Mouse (Mus musculus) midbrain, postnatal 0 days (tissue): Measurements from ENCODE around the gene Vmn1r86. TPM values are rescaled to one million over a fixed set of nuclear protein-coding genes. Genes with fewer than 3 reads are reported as not detected.
A peak's percentile ranks its signal among the peaks of the same experiment; 100 is the strongest.
"Not testable (repeated sequence)": the region's sequence is repeated elsewhere in the genome, so short reads cannot be mapped to it uniquely, and the experiment has no call there.

Experiments used
- ATAC-seq: fragments of 200-750 bp; cut with Nextera tagmentation; 2 replicates; pipeline ENCODE4 v1.8.0; 2017; ENCODE audit warnings: moderate number of reproducible peaks, mild to moderate bottlenecking, moderate TSS enrichment, moderate library complexity; ENCODE audit not compliant: low FRiP score
- DNase-seq: peaks from one replicate; pipeline ENCODE4 v3.0.0-alpha.2; 2015; ENCODE audit warnings: low spot score
- H3K27ac ChIP-seq: fragments of 300-500 bp; sonication (generic); 2 replicates; pipeline ENCODE4 v1.5.1; 2014; ENCODE audit warnings: low read depth, mild to moderate bottlenecking, low read length, mixed read lengths
- H3K27me3 ChIP-seq: fragments of 300-500 bp; sonication (generic); 2 replicates; pipeline ENCODE4 v1.6.1; 2014; ENCODE audit warnings: low read length, control low read depth, mixed read lengths; ENCODE audit not compliant: insufficient read depth
- H3K36me3 ChIP-seq: fragments of 300-500 bp; sonication (generic); 2 replicates; pipeline ENCODE4 v1.6.1; 2014; ENCODE audit warnings: low read length, control low read depth, mixed read lengths; ENCODE audit not compliant: insufficient read depth
- H3K4me1 ChIP-seq: fragments of 300-500 bp; sonication (generic); 2 replicates; pipeline ENCODE4 v1.6.1; 2014; ENCODE audit warnings: mild to moderate bottlenecking, control low read depth, antibody characterized with exemption, low read length, mixed read lengths; ENCODE audit not compliant: insufficient read depth
- H3K4me2 ChIP-seq: fragments of 300-500 bp; sonication (generic); 2 replicates; pipeline ENCODE4 v1.6.1; 2014; ENCODE audit warnings: low read depth, mild to moderate bottlenecking, low read length, mixed read lengths; ENCODE audit not compliant: poor library complexity, severe bottlenecking
- H3K4me3 ChIP-seq: fragments of 300-500 bp; sonication (generic); 2 replicates; pipeline ENCODE4 v1.5.1; 2014; ENCODE audit warnings: low read depth, mild to moderate bottlenecking, low read length, moderate library complexity
- H3K9ac ChIP-seq: fragments of 300-500 bp; sonication (generic); replicated peaks from 2 replicates; pipeline ENCODE4 v1.6.1; 2014; ENCODE audit warnings: mild to moderate bottlenecking, low read length, moderate library complexity, mixed read lengths; ENCODE audit not compliant: poor library complexity, severe bottlenecking
- H3K9me3 ChIP-seq: fragments of 300-500 bp; sonication (generic); 2 replicates; pipeline ENCODE4 v1.6.1; 2016; ENCODE audit warnings: low read length, control low read depth
- CTCF ChIP-seq: IDR thresholded peaks from 2 replicates; pipeline ENCODE4 v1.5.1; 2016; ENCODE audit warnings: antibody characterized with exemption, mild to moderate bottlenecking
- WGBS: fragments of 180-500 bp; shearing (Covaris S2); extraction: QIAGEN DNeasy Blood & Tissue Kit; methylation state at CpG from one replicate; pipeline ENCODE4 v1.1.7; 2014; 5-methylcytosine and 5-hydroxymethylcytosine counted together
- polyA plus RNA-seq: library from polyadenylated mRNA; unstranded; fragments of >200 nt; fragmentation: Nextera tagmentation; extraction: Ambion mirVana; gene quantifications from 2 replicates; pipeline ENCODE4 v1.2.1, GENCODE M21; 2015
- total RNA-seq: library from RNA; depleted of rRNA; stranded (reverse); fragments of >200 nt; gene quantifications from 2 replicates; pipeline ENCODE4 v1.2.3, GENCODE M21; 2014

The Vmn1r86 gene
- total and polyA plus RNA-seq, 2 experiments from 2014 or later = not detected

DNA sequence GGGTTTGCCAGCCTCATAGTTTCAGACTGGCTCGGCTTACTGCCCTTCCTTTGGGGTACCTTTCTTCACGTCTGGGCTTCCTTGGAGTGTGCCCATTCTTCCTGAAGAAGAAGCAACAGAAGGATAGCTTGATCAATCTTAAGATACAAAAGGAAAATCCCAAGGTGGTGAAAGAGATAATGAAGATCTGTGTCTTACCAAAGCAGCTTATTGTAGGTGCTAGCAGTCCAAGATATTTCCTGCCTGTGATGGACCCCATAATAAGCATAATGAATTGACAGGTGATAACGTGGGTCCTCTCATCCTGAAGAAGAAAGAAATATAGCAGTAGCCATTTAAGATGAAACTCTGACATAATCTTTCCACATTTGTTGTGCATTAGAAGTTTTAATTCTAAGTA is 24.6 kb downstream of the Vmn1r86 start, which contains the start of gene Vmn1r85:
Gene Vmn1r85 (minus strand): TSS at position 101 of the 400 bp plus-strand sequence.
- Histone ChIP-seq H3K36me3 (no peaks in the 10 kb centered on the region), H3K4me3 (no peak within 1 kb of the TSS), H3K4me2 (no peak within 1 kb of the TSS), H3K9ac (no peak within 1 kb of the TSS), H3K9me3 (no peaks in the 10 kb centered on the region), H3K4me1 (no peaks in the 10 kb centered on the region), H3K27ac (no peak within 1 kb of the TSS), H3K27me3 (no peaks in the 10 kb centered on the region)
- 59% methylated on average over 3 of the region's 3 CpGs for WGBS
- no peak for TF ChIP-seq CTCF
- ATAC-seq (no peak), DNase-seq (no peak)

- Histone ChIP-seq H3K9ac (no peak overlapping the region), H3K27me3 (no peaks in the 10 kb centered on the region), H3K27ac (no peak overlapping the region), H3K4me2 (no peak overlapping the region), H3K36me3 (no peaks in the 10 kb centered on the region), H3K4me3 (no peak overlapping the region), H3K9me3 (no peaks in the 10 kb centered on the region), H3K4me1 (no peaks in the 10 kb centered on the region)
- 63% methylated on average over 5 of the region's 5 CpGs for WGBS
- TF ChIP-seq CTCF = no peak
- no peak for DNase-seq
- ATAC-seq = no peak
These were observed 47.4 kb downstream of the Vmn1r86 start for GRCm38 (mm10) chr7:13072293-13072692.

DNA sequence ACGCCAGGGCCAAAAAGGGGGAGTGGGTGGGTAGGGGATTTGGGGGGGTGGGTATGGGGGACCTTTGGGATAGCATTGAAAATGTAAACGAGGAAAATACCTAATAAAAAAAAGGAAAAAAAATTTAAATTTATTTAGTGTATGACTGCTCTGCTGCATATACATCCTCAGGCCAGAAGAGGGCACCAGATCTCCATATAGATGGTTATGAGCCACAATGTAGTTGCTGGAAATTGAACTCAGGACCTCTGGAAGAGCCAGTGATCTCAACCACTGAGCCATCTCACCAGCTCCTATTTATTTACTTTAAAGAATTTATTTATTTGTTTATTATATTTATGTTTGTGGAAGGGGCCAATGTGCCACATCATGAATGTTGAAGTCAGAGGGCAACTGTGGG is 56.3 kb downstream of the Vmn1r86 start:
- H3K9ac ChIP-seq, H3K4me3 ChIP-seq, H3K9me3 ChIP-seq, H3K36me3 ChIP-seq, H3K4me2 ChIP-seq, H3K27ac ChIP-seq, H3K27me3 ChIP-seq, DNase-seq, ATAC-seq, H3K4me1 ChIP-seq: not testable (repeated sequence)
- peak; percentile 50 for TF ChIP-seq CTCF
- 46% methylated on average over 2 of the region's 2 CpGs for WGBS

DNA sequence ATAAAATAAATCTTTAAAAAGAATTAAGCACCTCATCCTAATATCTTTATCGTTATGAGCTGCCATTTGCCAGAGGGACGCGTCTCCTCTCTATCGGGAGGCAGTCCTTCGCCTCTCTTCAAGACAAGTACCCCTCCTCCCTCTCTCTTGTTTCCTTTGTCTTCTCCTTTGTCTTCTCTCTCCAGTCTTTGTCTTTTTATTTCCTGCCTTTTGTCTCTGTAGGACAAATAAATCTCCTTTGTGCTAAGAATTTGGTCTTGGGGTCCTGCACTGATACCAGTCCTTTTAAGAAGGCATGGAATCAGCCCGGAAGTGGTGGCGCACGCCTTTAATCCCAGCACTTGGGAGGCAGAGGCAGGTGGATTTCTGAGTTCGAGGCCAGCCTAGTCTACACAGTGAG is 60.2 kb downstream of the Vmn1r86 start:
- no peak for DNase-seq
- Histone ChIP-seq H3K9ac (no peak overlapping the region), H3K4me2 (no peak overlapping the region), H3K36me3 (no peaks in the 10 kb centered on the region), H3K4me3 (no peak overlapping the region), H3K4me1 (no peaks in the 10 kb centered on the region; the same call in 1 of the 2 replicates), H3K27me3 (no peaks in the 10 kb centered on the region), H3K27ac (no peak overlapping the region), H3K9me3 (no peaks in the 10 kb centered on the region)
- WGBS = 87% methylated on average over 9 of the region's 9 CpGs
- TF ChIP-seq CTCF = no peak
- no peak for ATAC-seq

DNA sequence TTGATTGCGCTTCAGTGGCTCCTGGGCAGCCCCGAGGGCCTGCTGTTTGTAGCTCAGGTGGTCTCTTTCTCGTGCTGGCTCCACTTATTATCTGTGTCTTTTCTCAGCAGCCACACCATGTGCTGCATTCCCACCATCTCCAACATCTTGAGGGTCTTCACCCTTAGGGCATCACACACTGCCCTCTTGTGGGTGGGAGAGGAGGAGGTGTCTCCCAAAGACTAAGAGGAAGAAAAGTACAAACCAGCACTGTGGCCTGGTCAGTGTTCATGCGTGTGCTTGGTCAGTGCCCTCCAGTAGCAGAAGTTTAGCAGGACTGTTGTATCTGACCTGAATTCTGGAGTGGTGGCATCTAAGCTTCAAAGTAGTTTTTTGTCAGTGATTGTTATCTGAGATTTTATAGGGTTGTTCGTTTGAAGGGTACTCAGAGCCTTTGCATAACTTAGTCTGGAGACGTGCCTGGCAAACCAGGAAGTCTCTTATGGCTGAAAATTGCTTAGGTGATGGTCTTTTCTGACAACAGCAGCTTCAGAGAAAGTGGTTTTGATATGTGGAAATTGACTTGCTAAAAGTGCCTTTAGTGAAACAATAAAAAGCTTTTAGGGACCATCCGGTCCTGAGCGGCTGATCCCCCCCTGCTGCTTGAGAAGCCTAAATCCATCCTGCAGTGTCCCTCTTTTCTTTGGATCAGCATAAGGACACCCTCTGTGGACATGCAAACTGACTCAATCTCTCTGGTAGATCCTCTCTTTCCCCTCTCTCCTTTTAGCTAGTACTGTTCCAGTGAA is 62.6 kb downstream of the Vmn1r86 start:
- no peaks in the 10 kb centered on the region for H3K27me3 ChIP-seq
- H3K9ac ChIP-seq = no peak overlapping the region
- no peaks in the 10 kb centered on the region for H3K36me3 ChIP-seq
- peak; percentile 47 for TF ChIP-seq CTCF
- DNase-seq (no peak), ATAC-seq (no peak)
- peaks cover 5% of the 10 kb centered on the region; the same call in 1 of the 2 replicates for H3K4me1 ChIP-seq
- H3K9me3 ChIP-seq = no peaks in the 10 kb centered on the region
- H3K27ac ChIP-seq = no peak overlapping the region
- no peak overlapping the region for H3K4me3 ChIP-seq
- WGBS = 47% methylated on average over 8 of the region's 8 CpGs
- H3K4me2 ChIP-seq = no peak overlapping the region

GRCm38 (mm10) chr7:13054287-13055010 is 65.3 kb downstream of the Vmn1r86 start, which contains the start of gene Mzf1:
Mzf1 (minus strand) TSS chr7:13054764.
- H3K4me1 ChIP-seq = peaks cover 5% of the 10 kb centered on the region; the same call in 1 of the 2 replicates
- peak within 1 kb of the TSS; percentile 58 for H3K4me3 ChIP-seq
- H3K4me2 ChIP-seq = peak within 1 kb of the TSS; percentile 58
- DNase-seq = peak; percentile 99
- no peak for TF ChIP-seq CTCF
- no peaks in the 10 kb centered on the region for H3K9me3 ChIP-seq
- ATAC-seq = peak; percentile 96
- under 1% methylated on average over 41 of the region's 41 CpGs for WGBS
- no peaks in the 10 kb centered on the region for H3K27me3 ChIP-seq
- H3K27ac ChIP-seq = peak within 1 kb of the TSS; percentile 81
- no peaks in the 10 kb centered on the region; the same call in 1 of the 2 replicates for H3K36me3 ChIP-seq
- peak within 1 kb of the TSS; percentile 42 for H3K9ac ChIP-seq
